Mouse (Mus musculus): Measurements from ENCODE around the gene Gnl2.

- TF ChIP-seq CTCF (IDR thresholded peaks at IDR 0.05; ENCODE audit: low read depth) = no peak
- no peak for TF ChIP-seq EP300 (IDR thresholded peaks at IDR 0.05; ENCODE audit: low read depth)
These were observed 28.1 kb downstream of the Gnl2 start for GRCm38 (mm10) chr4:125044454-125044853.
